Mouse (Mus musculus) left cerebral cortex, postnatal 25 days (tissue): Measurements from ENCODE around the gene Uhrf2. TPM values are rescaled to one million over a fixed set of nuclear protein-coding genes. Genes with fewer than 3 reads are reported as not detected.

ENCODE experiments used
- DNase-seq, 2 experiments: peaks; one replicate each; pipeline ENCODE4 v3.0.0; 2022; ENCODE audit warnings: low spot score in 2 of 2, mixed read lengths in 1 of 2
- intact Hi-C: fragments of 180-260 bp; cut with DNase I; formaldehyde crosslinking; loops from one replicate; pipeline ENCODE4 v1.15.1; 2025
- total RNA-seq, 2 experiments: library from RNA; stranded (reverse); gene quantifications; 2 replicates each; pipeline ENCODE4 v1.2.3; 2021

The Uhrf2 gene
- total RNA-seq, 2 experiments from 2014 or later = 52.0 to 57.4 TPM

DNA sequence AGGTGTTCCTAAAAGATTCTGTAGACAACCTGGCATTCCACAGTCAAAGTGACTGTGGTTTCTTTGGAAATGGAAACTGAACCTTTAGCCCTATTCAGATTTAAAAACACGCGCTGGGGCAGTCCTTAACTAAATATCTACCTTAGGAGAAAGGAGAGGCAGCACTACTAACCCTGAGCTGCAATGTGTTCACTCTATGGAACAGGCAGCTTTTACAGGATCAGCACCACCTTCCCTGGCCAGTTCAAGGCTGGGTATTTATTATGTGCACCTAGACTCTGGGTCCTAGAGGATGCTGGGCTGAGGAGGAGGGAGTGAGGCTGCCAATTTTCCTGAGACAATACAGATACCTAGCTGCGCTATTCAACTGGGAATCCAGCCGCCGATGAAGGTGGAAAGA is 85.3 kb downstream of the Uhrf2 start:
- intact Hi-C loops = no loop called here

GRCm38 (mm10) chr19:30117241-30117640 is 86.9 kb downstream of the Uhrf2 start:
- no peak for DNase-seq
- intact Hi-C loops = no loop called here

More for the DNA sequence above, 85.3 kb downstream of the Uhrf2 start:
- DNase-seq = no peak

GRCm38 (mm10) chr19:30117775-30118174 is 87.5 kb downstream of the Uhrf2 start:
- intact Hi-C loops = no loop called here
- peak; percentile 59 to 87 for DNase-seq

- DNase-seq = peak in 1 of 2 experiments; percentile 60
- intact Hi-C loops = no loop called here
Measured at GRCm38 (mm10) chr19:30118344-30119312, 88.3 kb downstream of the Uhrf2 start.

- DNase-seq = no peak
- intact Hi-C loops = loop anchor here (5.0 to 10.0 kb wide), 3 partner anchors 140 to 443 kb away; no protein-coding TSS in a partner anchor
Measured at GRCm38 (mm10) chr19:30124999-30125669, 94.8 kb downstream of the Uhrf2 start.

DNA sequence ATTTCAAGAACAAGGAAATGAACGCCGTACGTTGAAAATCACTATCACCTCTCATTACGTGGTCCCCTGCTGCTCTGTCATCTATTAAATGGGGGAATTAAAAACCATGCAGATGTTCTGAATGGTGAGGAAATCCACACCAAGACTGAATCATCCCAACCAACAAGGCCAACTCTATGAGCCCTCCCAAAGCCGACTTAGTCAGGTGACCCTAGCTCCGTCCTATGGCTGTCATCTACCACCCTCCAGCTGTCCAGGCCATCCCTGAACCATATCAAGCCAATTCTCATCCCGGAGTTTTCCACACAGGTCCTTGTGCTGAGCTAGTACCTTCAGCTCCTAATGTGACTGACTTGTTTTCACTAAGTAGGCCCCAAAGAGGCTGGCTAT is 95.4 kb downstream of the Uhrf2 start:
- DNase-seq = no peak
- intact Hi-C loops = loop anchor here (5.0 to 10.0 kb wide), 3 partner anchors 141 to 443 kb away; no protein-coding TSS in a partner anchor

DNA sequence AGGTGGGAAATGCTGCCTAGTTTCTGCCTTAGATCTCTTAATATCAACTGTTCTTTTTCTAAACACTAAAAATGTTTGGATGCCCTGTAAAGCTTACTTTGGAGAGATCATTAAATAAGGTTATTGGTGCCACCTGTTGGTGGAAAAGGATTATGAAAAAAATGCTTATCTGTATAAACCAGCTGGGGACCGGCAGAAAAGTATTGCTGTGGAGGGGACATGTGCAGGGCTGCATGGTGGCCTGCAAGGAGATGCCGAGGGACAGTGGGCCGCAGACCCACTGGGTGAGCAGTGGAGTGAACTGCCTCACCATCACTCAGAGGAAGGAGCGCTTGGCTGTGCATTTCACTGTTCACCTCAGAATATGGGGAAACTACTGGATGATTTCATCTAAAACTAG is 97.9 kb downstream of the Uhrf2 start:
- DNase-seq = peak in 1 of 2 experiments; percentile 65
- intact Hi-C loops = loop anchor here (5.0 to 10.0 kb wide), 3 partner anchors 143 to 446 kb away; no protein-coding TSS in a partner anchor

GRCm38 (mm10) chr19:30136308-30136707 is 106.0 kb downstream of the Uhrf2 start:
- intact Hi-C loops = no loop called here
- no peak for DNase-seq

Other genes with a start within 250 kb of the Uhrf2 start
- 10 to 100 TPM; 34.0 to 35.0 TPM for gene 9930021J03Rik, start 224.5 kb upstream of the Uhrf2 start, total RNA-seq
- gene Ranbp6, start 217.5 kb upstream of the Uhrf2 start, total RNA-seq = 10 to 100 TPM; 32.4 to 34.8 TPM
- gene Il33, start 105.4 kb upstream of the Uhrf2 start, total RNA-seq = 10 to 100 TPM; 21.9 to 25.1 TPM
- not detected for gene Trpd52l3, start 26.7 kb upstream of the Uhrf2 start, total RNA-seq
- 10 to 100 TPM; 21.8 to 22.1 TPM for gene Gldc, start 144.9 kb downstream of the Uhrf2 start, total RNA-seq
- not detected for gene Mbl2, start 202.4 kb downstream of the Uhrf2 start, total RNA-seq